Mouse (Mus musculus) liver, adult 2 months (tissue): ENCODE data around the gene Lbx2. TPM values are rescaled to one million over a fixed set of nuclear protein-coding genes. Genes with fewer than 3 reads are reported as not detected.

Experiments
- DNase-seq: peaks from one replicate; pipeline ENCODE4 v3.0.0-alpha.2; 2011; ENCODE audit warnings: low read depth, low spot score; ENCODE audit errors: extremely low read depth
- H3K27ac ChIP-seq: fragments of 200-500 bp; replicated peaks from 2 replicates; pipeline ENCODE4 v1.5.1; 2012; ENCODE audit warnings: low read depth, mild to moderate bottlenecking, control low read depth, inconsistent platforms, low read length; ENCODE audit not compliant: insufficient read depth
- H3K27me3 ChIP-seq: fragments of 200-500 bp; 2 replicates; pipeline ENCODE4 v1.6.1; 2012; ENCODE audit warnings: mild to moderate bottlenecking, moderate library complexity, low read length, inconsistent platforms; ENCODE audit not compliant: control insufficient read depth, insufficient read depth
- H3K36me3 ChIP-seq: fragments of 200-500 bp; 2 replicates; pipeline ENCODE4 v1.6.1; 2012; ENCODE audit warnings: low read length, inconsistent platforms; ENCODE audit not compliant: control insufficient read depth, insufficient read depth
- H3K4me1 ChIP-seq: fragments of 200-500 bp; 2 replicates; pipeline ENCODE4 v1.6.1; 2011; ENCODE audit warnings: low read length; ENCODE audit not compliant: control insufficient read depth, insufficient read depth
- H3K4me3 ChIP-seq: fragments of 200-500 bp; 2 replicates; pipeline ENCODE4 v1.5.1; 2011; ENCODE audit warnings: low read depth, mild to moderate bottlenecking, control low read depth, low read length, moderate library complexity; ENCODE audit not compliant: insufficient read depth
- H3K79me2 ChIP-seq: fragments of 200-500 bp; 2 replicates; pipeline ENCODE4 v1.6.1; 2012; ENCODE audit warnings: inconsistent platforms, mild to moderate bottlenecking, low read length, moderate library complexity; ENCODE audit not compliant: control insufficient read depth, insufficient read depth
- H3K9ac ChIP-seq: fragments of 200-500 bp; 2 replicates; pipeline ENCODE4 v1.6.1; 2012; ENCODE audit warnings: low read depth, mild to moderate bottlenecking, control low read depth, inconsistent platforms, low read length
- CTCF ChIP-seq: fragments of 200-500 bp; IDR thresholded peaks from 2 replicates; pipeline ENCODE4 v1.5.1; 2011; ENCODE audit warnings: low read depth, low read length, control low read depth
- POLR2A ChIP-seq: fragments of 200-500 bp; IDR thresholded peaks from 2 replicates; pipeline ENCODE4 v1.6.1; 2011; ENCODE audit warnings: low read length, control low read depth; ENCODE audit not compliant: insufficient read depth; ENCODE audit errors: extremely low read depth
- WGBS: fragments of 180-500 bp; shearing (Covaris S2); methylation state at CpG from one replicate; pipeline ENCODE4 v1.1.7; 2018; 5-methylcytosine and 5-hydroxymethylcytosine counted together
- polyA plus RNA-seq: library from polyadenylated mRNA; depleted of rRNA; stranded (reverse); fragments of >200 nt; gene quantifications from 2 replicates; pipeline ENCODE4 v1.2.3, GENCODE M21; 2012; rRNA removed
- total RNA-seq: library from RNA; depleted of rRNA; stranded (reverse); fragments of >200 nt; gene quantifications from 2 replicates; pipeline ENCODE4 v1.2.3, GENCODE M21; 2014; rRNA removed

Gene Lbx2
- total and polyA plus RNA-seq, 2 experiments: 0.34 to 0.65 TPM

DNA sequence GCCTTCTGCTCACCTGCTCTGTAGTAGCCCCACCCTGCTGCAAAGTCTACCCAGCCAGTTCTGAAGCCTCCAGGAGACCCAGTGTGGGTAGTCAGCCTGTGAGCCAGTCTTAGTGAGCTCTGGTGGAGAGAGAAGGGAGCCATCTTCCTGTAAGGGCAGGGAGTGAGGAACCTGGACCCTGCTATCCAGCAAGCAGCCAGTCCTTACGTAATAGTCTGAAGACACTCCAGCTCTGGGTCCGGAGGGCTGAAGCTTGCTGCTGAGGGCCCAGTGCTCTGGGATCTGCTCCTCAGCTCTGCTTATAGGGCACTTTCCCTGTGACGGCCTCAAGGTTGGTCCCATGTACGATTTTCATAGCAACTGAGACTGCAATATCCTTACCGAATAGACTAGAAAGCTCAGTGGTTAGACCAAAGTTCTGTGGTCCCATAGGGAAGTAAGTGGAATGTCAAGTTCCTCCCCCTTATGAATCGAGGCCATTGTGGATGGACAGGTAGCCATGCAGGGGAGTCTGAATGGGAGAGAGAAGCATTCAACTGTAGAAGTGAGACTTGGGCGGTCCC, 48.9 kb downstream of the Lbx2 start, which contains the start of gene Rtkn:
TSS of gene Rtkn (plus strand) at position 513 of the 563 bp plus-strand sequence.
- DNase-seq: peak; percentile 54
- Histone ChIP-seq H3K9ac (peak within 1 kb of the TSS; percentile 86), H3K4me3 (peak within 1 kb of the TSS; percentile 79), H3K27ac (peak within 1 kb of the TSS; percentile 89), H3K27me3 (no peaks in the 10 kb centered on the region), H3K79me2 (peaks cover 2% of the 10 kb centered on the region; the same call in 1 of the 2 replicates), H3K36me3 (no peaks in the 10 kb centered on the region), H3K4me1 (peaks cover 26% of the 10 kb centered on the region)
- 61% methylated on average over 7 of the region's 7 CpGs for WGBS
- no peak for TF ChIP-seq POLR2A
- TF ChIP-seq CTCF: no peak

DNA sequence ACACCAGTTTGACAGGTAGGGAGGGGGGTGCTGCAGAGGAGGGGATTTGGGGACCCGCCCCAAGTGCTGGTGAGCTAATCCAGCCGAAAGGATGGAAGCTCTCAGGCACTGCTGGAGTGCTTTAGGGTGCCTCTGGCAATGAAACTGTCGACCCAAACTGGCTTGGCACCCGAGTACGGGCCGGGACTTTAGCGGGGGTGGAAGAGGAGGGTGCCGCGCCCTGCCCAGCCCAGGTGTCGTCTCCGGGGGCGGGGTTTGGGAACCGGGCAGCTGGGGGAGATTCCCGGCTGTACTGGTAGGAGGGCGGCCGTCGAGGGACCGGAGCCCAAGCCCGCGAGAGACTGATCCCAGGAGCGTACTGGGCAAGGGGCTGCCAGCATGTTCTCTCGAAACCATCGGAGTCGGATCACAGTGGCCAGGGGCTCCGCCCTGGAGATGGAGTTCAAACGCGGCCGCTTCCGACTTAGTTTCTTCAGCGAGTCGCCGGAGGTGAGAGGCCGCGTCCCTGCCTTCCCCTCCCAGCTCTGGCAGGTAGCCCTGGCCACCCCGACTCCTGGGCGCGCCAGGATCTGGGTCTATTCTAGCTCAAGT, 49.5 kb downstream of the Lbx2 start:
- DNase-seq: peak; percentile 72
- no peaks in the 10 kb centered on the region for H3K36me3 ChIP-seq
- no peaks in the 10 kb centered on the region for H3K27me3 ChIP-seq
- peaks cover 2% of the 10 kb centered on the region; the same call in 1 of the 2 replicates for H3K79me2 ChIP-seq
- TF ChIP-seq POLR2A: no peak
- no peak for TF ChIP-seq CTCF
- WGBS: 10% methylated on average over 37 of the region's 37 CpGs
- peak overlapping the region; percentile 86 for H3K9ac ChIP-seq
- H3K4me1 ChIP-seq: peaks cover 26% of the 10 kb centered on the region
- H3K4me3 ChIP-seq: peak overlapping the region; percentile 79
- H3K27ac ChIP-seq: peak overlapping the region; percentile 89

DNA sequence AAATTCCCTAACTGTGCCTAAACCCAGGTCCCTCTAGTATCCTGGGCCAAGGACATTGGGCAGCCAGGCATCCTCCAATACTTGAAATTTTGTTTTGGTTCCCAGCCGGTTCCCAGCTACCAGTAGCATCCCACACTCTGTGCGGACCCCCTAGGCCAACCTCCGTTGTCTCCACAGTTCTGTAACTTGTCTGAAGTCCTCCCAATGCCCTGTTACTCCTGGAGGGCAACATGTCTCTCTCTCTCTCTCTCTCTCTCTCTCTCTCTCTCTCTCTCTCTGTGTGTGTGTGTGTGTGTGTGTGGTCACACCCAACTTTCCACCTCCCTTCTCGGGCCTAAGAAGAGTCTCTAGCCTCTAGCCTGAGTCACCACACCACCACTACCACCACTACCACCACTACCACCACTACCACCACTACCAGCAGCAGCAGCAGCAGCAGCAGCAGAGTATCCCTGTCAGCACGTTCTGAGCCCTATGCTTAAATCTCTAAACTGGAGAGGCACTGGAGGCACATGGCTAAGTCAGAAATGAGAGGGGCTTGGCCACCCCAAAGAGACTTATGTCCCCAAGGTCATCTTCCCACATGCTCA, 50.2 kb downstream of the Lbx2 start:
- TF ChIP-seq CTCF (no peak), POLR2A (no peak)
- no peaks in the 10 kb centered on the region for H3K27me3 ChIP-seq
- peak overlapping the region; percentile 89 for H3K27ac ChIP-seq

DNA sequence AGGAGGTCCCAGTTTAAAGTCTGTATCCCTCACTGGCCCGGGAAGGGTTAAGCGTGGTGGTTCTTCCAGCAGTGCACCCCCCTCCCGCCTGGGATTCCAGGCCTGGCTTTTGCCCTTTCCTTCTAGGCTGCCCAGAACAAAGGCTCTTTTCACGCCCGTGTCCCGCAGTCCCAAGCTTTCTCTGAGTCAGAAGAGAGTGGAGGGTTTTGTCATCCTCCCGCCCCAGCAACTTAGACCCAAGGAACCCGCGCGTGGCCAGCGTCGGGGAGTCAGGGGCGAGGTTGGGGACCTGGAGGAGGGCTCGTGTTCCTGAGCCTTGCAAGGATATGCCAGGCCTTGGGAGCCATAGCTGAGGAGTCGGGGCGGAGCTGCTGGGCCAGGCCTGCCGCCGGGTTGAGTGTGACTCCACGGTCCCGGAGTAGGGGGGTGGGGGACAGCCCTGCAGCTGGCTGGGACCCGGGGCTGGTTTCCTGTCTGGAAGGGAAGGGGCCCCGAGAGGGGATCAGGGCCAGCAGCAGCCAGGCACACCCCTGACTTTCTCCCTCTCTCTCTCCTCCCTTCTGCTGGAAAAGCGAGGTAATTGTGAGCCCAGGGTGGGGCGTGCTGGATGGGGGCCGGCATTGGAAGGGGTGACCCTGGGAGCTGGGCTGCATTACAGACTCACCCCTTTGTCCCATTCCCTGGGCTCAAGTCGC, 50.9 kb downstream of the Lbx2 start:
- H3K9ac ChIP-seq: peak overlapping the region; percentile 86
- peak overlapping the region; percentile 89 for H3K27ac ChIP-seq
- WGBS: 4% methylated on average over 26 of the region's 26 CpGs
- no peaks in the 10 kb centered on the region for H3K27me3 ChIP-seq
- H3K4me3 ChIP-seq: peak overlapping the region; percentile 79
- no peaks in the 10 kb centered on the region for H3K36me3 ChIP-seq
- H3K79me2 ChIP-seq: peaks cover 2% of the 10 kb centered on the region; the same call in 1 of the 2 replicates
- no peak for TF ChIP-seq POLR2A
- no peak for TF ChIP-seq CTCF
- peaks cover 21% of the 10 kb centered on the region for H3K4me1 ChIP-seq
- DNase-seq: peak; percentile 46

More for the DNA sequence above, 50.2 kb downstream of the Lbx2 start:
- Histone ChIP-seq H3K4me1 (peaks cover 23% of the 10 kb centered on the region), H3K36me3 (no peaks in the 10 kb centered on the region), H3K79me2 (peaks cover 2% of the 10 kb centered on the region; the same call in 1 of the 2 replicates), H3K9ac (peak overlapping the region; percentile 86), H3K4me3 (peak overlapping the region; percentile 79)
- 19% methylated on average over 5 of the region's 5 CpGs for WGBS
- DNase-seq: no peak

DNA sequence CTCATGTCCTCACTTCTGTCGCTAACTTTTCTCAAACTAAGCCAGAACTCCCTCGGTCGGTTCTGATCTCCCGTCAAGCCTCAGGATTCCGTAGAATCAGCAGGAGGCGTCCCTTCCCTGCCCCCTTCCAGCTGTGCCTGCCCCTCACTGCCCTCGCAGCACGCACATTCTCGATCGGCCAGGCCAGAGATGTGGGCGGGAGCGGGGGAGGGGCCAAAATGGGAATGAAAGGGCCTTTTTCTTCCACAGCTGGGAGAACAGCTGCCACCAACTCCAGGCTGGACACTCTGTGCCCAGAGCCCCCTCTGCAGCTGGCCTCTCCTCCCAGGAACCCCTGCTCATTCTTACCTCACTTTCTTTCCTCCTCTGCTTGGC, 51.4 kb downstream of the Lbx2 start:
- no peaks in the 10 kb centered on the region for H3K27me3 ChIP-seq
- DNase-seq: peak; percentile 79
- peaks cover 2% of the 10 kb centered on the region; the same call in 1 of the 2 replicates for H3K79me2 ChIP-seq
- peak overlapping the region; percentile 79 for H3K4me3 ChIP-seq
- TF ChIP-seq POLR2A (peak; percentile 80; the same call in 1 of the 2 replicates), CTCF (no peak; the same call in 1 of the 2 replicates)
- WGBS: under 1% methylated on average over 12 of the region's 12 CpGs
- peak overlapping the region; percentile 89 for H3K27ac ChIP-seq
- H3K4me1 ChIP-seq: peaks cover 19% of the 10 kb centered on the region
- H3K36me3 ChIP-seq: no peaks in the 10 kb centered on the region
- peak overlapping the region; percentile 86 for H3K9ac ChIP-seq

Other genes starting within 250 kb of the Lbx2 start
- not detected in 2 replicates for gene Sema4f, start 146.6 kb upstream of the Lbx2 start, total RNA-seq
- gene Sema4f, start 146.6 kb upstream of the Lbx2 start, polyA plus RNA-seq: not detected in 2 replicates
- gene M1ap, start 139.5 kb upstream of the Lbx2 start, total RNA-seq: not detected in 2 replicates
- 0.17 TPM in 1 of 2 replicates, not detected in the other for gene M1ap, start 139.5 kb upstream of the Lbx2 start, polyA plus RNA-seq
- 1.2 and 2.2 TPM in 2 replicates for gene Dok1, start 52.9 kb upstream of the Lbx2 start, total RNA-seq
- gene Dok1, start 52.9 kb upstream of the Lbx2 start, polyA plus RNA-seq: 1.3 and 1.4 TPM in 2 replicates
- 1.2 and 1.3 TPM in 2 replicates for gene Loxl3, start 52.2 kb upstream of the Lbx2 start, total RNA-seq
- gene Loxl3, start 52.2 kb upstream of the Lbx2 start, polyA plus RNA-seq: 0.85 and 1.1 TPM in 2 replicates
- 109 and 114 TPM in 2 replicates for gene Aup1, start 31.8 kb upstream of the Lbx2 start, total RNA-seq
- 593 and 598 TPM in 2 replicates for gene Aup1, start 31.8 kb upstream of the Lbx2 start, polyA plus RNA-seq
- gene Htra2, start 31.1 kb upstream of the Lbx2 start, total RNA-seq: 14.0 and 17.5 TPM in 2 replicates
- 23.3 and 24.1 TPM in 2 replicates for gene Htra2, start 31.1 kb upstream of the Lbx2 start, polyA plus RNA-seq
- gene Dqx1, start 28.5 kb upstream of the Lbx2 start, total RNA-seq: 7.4 and 7.5 TPM in 2 replicates
- gene Dqx1, start 28.5 kb upstream of the Lbx2 start, polyA plus RNA-seq: 8.1 and 9.6 TPM in 2 replicates
- gene Tlx2, start 16.1 kb upstream of the Lbx2 start, total RNA-seq: not detected in 2 replicates
- gene Tlx2, start 16.1 kb upstream of the Lbx2 start, polyA plus RNA-seq: not detected in 2 replicates
- 4.1 and 6.1 TPM in 2 replicates for gene Pcgf1, start 8.5 kb upstream of the Lbx2 start, total RNA-seq
- gene Pcgf1, start 8.5 kb upstream of the Lbx2 start, polyA plus RNA-seq: 7.7 and 10.8 TPM in 2 replicates
- gene Ccdc142, start 15.2 kb downstream of the Lbx2 start, total RNA-seq: 3.0 and 3.4 TPM in 2 replicates
- gene Ccdc142, start 15.2 kb downstream of the Lbx2 start, polyA plus RNA-seq: 4.2 and 5.4 TPM in 2 replicates
- gene Gm42688, start 15.2 kb downstream of the Lbx2 start, total RNA-seq: 1.4 and 1.8 TPM in 2 replicates
- 2.0 and 2.5 TPM in 2 replicates for gene Gm42688, start 15.2 kb downstream of the Lbx2 start, polyA plus RNA-seq
- gene Mrpl53, start 22.7 kb downstream of the Lbx2 start, total RNA-seq: 66.0 and 78.2 TPM in 2 replicates
- gene Mrpl53, start 22.7 kb downstream of the Lbx2 start, polyA plus RNA-seq: 73.8 and 80.0 TPM in 2 replicates
- gene Mogs, start 29.1 kb downstream of the Lbx2 start, total RNA-seq: 28.2 and 38.7 TPM in 2 replicates
- 51.3 and 66.1 TPM in 2 replicates for gene Mogs, start 29.1 kb downstream of the Lbx2 start, polyA plus RNA-seq
- 39.5 and 48.3 TPM in 2 replicates for gene Wbp1, start 35.2 kb downstream of the Lbx2 start, total RNA-seq
- 85.1 and 112 TPM in 2 replicates for gene Wbp1, start 35.2 kb downstream of the Lbx2 start, polyA plus RNA-seq
- gene Ino80b, start 39.1 kb downstream of the Lbx2 start, total RNA-seq: 9.5 and 10.3 TPM in 2 replicates
- 23.8 and 26.5 TPM in 2 replicates for gene Ino80b, start 39.1 kb downstream of the Lbx2 start, polyA plus RNA-seq
- 4.7 and 6.9 TPM in 2 replicates for gene Rtkn, start 49.1 kb downstream of the Lbx2 start, total RNA-seq
- 12.2 and 17.4 TPM in 2 replicates for gene Rtkn, start 49.1 kb downstream of the Lbx2 start, polyA plus RNA-seq
- 0.13 and 0.28 TPM in 2 replicates for gene Wdr54, start 70.0 kb downstream of the Lbx2 start, total RNA-seq
- 1.7 and 2.4 TPM in 2 replicates for gene Wdr54, start 70.0 kb downstream of the Lbx2 start, polyA plus RNA-seq
- gene 1700003E16Rik, start 70.0 kb downstream of the Lbx2 start, total RNA-seq: 0.09 and 0.13 TPM in 2 replicates
- 0.22 and 0.29 TPM in 2 replicates for gene 1700003E16Rik, start 70.0 kb downstream of the Lbx2 start, polyA plus RNA-seq
- 13.5 and 17.1 TPM in 2 replicates for gene Dctn1, start 79.6 kb downstream of the Lbx2 start, total RNA-seq
- 27.4 and 36.0 TPM in 2 replicates for gene Dctn1, start 79.6 kb downstream of the Lbx2 start, polyA plus RNA-seq
- under 0.01 and 0.07 TPM in 2 replicates for gene Slc4a5, start 133.5 kb downstream of the Lbx2 start, total RNA-seq
- 0.28 TPM in 1 of 2 replicates, not detected in the other for gene Slc4a5, start 133.5 kb downstream of the Lbx2 start, polyA plus RNA-seq
- 0.83 and 1.6 TPM in 2 replicates for gene Mthfd2, start 239.5 kb downstream of the Lbx2 start, total RNA-seq
- gene Mthfd2, start 239.5 kb downstream of the Lbx2 start, polyA plus RNA-seq: 0.98 and 1.1 TPM in 2 replicates
- gene Mob1a, start 239.6 kb downstream of the Lbx2 start, total RNA-seq: 35.2 and 40.4 TPM in 2 replicates
- 11.6 and 11.9 TPM in 2 replicates for gene Mob1a, start 239.6 kb downstream of the Lbx2 start, polyA plus RNA-seq